29 mouse cellular contexts compared by ENCODE assay signal in genomic region chr3:98053817-98054216, GRCm38 (mm10). TPM values are rescaled to one million over a fixed set of nuclear protein-coding genes. Genes with fewer than 3 reads are reported as not detected.
A peak's percentile ranks its signal among the peaks of the same experiment; 100 is the strongest.
DNase-seq lines count a peak whose midpoint lies in the region; ATAC-seq and TF ChIP-seq lines count a peak whose summit lies in the region.
"Had no signal": no experiment of that assay in that cellular context is flagged by ENCODE, and none has a peak within 500 bp of the region (broad histone marks: within the 10 kb centered on the region; RNA-seq: fewer than 3 reads in every experiment).

No protein-coding gene starts in this region.

- ATAC-seq in embryonic facial prominence, embryonic 13.5 days (ENCODE audit: insufficient number of reproducible peaks, insufficient read depth, low FRiP score, low TSS enrichment, low read depth): no peak
- ATAC-seq in heart, postnatal 0 days (ENCODE audit: insufficient read depth, low read depth): no peak
- no peak for ATAC-seq in heart, embryonic 12.5 days (ENCODE audit: insufficient number of reproducible peaks, low FRiP score)
- ATAC-seq: hindbrain, postnatal 0 days; intestine, embryonic 15.5 days; liver, embryonic 12.5 days; liver, postnatal 0 days had no signal

- H3K9ac ChIP-seq in embryonic facial prominence, embryonic 13.5 days: no peak overlapping the region
- H3K9ac ChIP-seq in heart, postnatal 0 days (replicated peaks; ENCODE audit: low read depth, low read length): no peak overlapping the region
- H3K9ac ChIP-seq in heart, embryonic 12.5 days: no peak overlapping the region
- H3K9ac ChIP-seq: hindbrain, embryonic 12.5 days; intestine, embryonic 15.5 days; limb, embryonic 13.5 days; liver, embryonic 12.5 days; liver, postnatal 0 days; neural tube, embryonic 12.5 days had no signal

- TF ChIP-seq EP300 in heart, postnatal 0 days (IDR thresholded peaks at IDR 0.05; ENCODE audit: low read depth): no peak

- H3K4me1 ChIP-seq in embryonic facial prominence, embryonic 13.5 days: peaks cover 88% of the 10 kb centered on the region
- H3K4me1 ChIP-seq in embryonic facial prominence, embryonic 10.5 days: peaks cover 95% of the 10 kb centered on the region
- peaks cover 25% of the 10 kb centered on the region for H3K4me1 ChIP-seq in heart, postnatal 0 days (ENCODE audit: control insufficient read depth, insufficient read depth)
- peaks cover 41% of the 10 kb centered on the region for H3K4me1 ChIP-seq in heart, embryonic 12.5 days (replicated peaks)

- H3K4me3 ChIP-seq in embryonic facial prominence, embryonic 13.5 days: no peak overlapping the region
- no peak overlapping the region for H3K4me3 ChIP-seq in embryonic facial prominence, embryonic 10.5 days
- no peak overlapping the region for H3K4me3 ChIP-seq in heart, postnatal 0 days (ENCODE audit: low read depth, low read length)
- H3K4me3 ChIP-seq in heart, embryonic 12.5 days: no peak overlapping the region
- no peak overlapping the region for H3K4me3 ChIP-seq in layer of hippocampus, adult 2 months
- H3K4me3 ChIP-seq: heart, adult 2 months; hindbrain, embryonic 12.5 days; intestine, embryonic 15.5 days; left cerebral cortex, adult 2 months; limb, embryonic 13.5 days; liver, embryonic 12.5 days; myocyte; neural tube, embryonic 12.5 days had no signal

- no peaks in the 10 kb centered on the region for H3K9me3 ChIP-seq in embryonic facial prominence, embryonic 13.5 days
- H3K9me3 ChIP-seq in embryonic facial prominence, embryonic 10.5 days: no peaks in the 10 kb centered on the region
- no peaks in the 10 kb centered on the region for H3K9me3 ChIP-seq in heart, postnatal 0 days (replicated peaks; ENCODE audit: control insufficient read depth, low read length)
- no peaks in the 10 kb centered on the region for H3K9me3 ChIP-seq in heart, embryonic 12.5 days (replicated peaks)
- H3K9me3 ChIP-seq: hindbrain, embryonic 12.5 days; intestine, embryonic 15.5 days; limb, embryonic 13.5 days; liver, embryonic 12.5 days; neural tube, embryonic 12.5 days had no signal

- H3K36me3 ChIP-seq in embryonic facial prominence, embryonic 13.5 days: peaks cover 6% of the 10 kb centered on the region
- H3K36me3 ChIP-seq in embryonic facial prominence, embryonic 10.5 days (replicated peaks): peaks cover 14% of the 10 kb centered on the region; the same call in 1 of the 2 replicates
- no peaks in the 10 kb centered on the region for H3K36me3 ChIP-seq in heart, postnatal 0 days (replicated peaks; ENCODE audit: control insufficient read depth, insufficient read depth, low read length)
- H3K36me3 ChIP-seq in heart, embryonic 12.5 days: no peaks in the 10 kb centered on the region
- H3K36me3 ChIP-seq: hindbrain, embryonic 12.5 days; intestine, embryonic 15.5 days; neural tube, embryonic 12.5 days had no signal

- no peaks in the 10 kb centered on the region for H3K27me3 ChIP-seq in embryonic facial prominence, embryonic 13.5 days
- H3K27me3 ChIP-seq in embryonic facial prominence, embryonic 10.5 days (replicated peaks; ENCODE audit: low read depth, poor library complexity, severe bottlenecking): no peaks in the 10 kb centered on the region
- no peaks in the 10 kb centered on the region for H3K27me3 ChIP-seq in heart, postnatal 0 days (ENCODE audit: control insufficient read depth, insufficient read depth, low read length)
- no peaks in the 10 kb centered on the region for H3K27me3 ChIP-seq in heart, embryonic 12.5 days (replicated peaks)
- H3K27me3 ChIP-seq: hindbrain, embryonic 12.5 days; intestine, embryonic 15.5 days; limb, embryonic 13.5 days; liver, embryonic 12.5 days; neural tube, embryonic 12.5 days had no signal

- peak overlapping the region; percentile 28; the same call in 1 of the 2 replicates for H3K27ac ChIP-seq in embryonic facial prominence, embryonic 13.5 days
- H3K27ac ChIP-seq in embryonic facial prominence, embryonic 10.5 days (replicated peaks): no peak overlapping the region
- H3K27ac ChIP-seq in heart, postnatal 0 days (ENCODE audit: low read depth): peak overlapping the region; percentile 15; the same call in 1 of the 2 replicates
- H3K27ac ChIP-seq in heart, embryonic 12.5 days (ENCODE audit: poor library complexity, severe bottlenecking): no peak overlapping the region
- H3K27ac ChIP-seq in layer of hippocampus, adult 2 months: peak overlapping the region; percentile 20
- H3K27ac ChIP-seq: heart, adult 2 months; hindbrain, postnatal 0 days; left cerebral cortex, adult 2 months; neural tube, embryonic 12.5 days had no signal

- no peak for DNase-seq in embryonic facial prominence, embryonic 10.5 days (ENCODE audit: low spot score)
- DNase-seq in heart, postnatal 0 days (ENCODE audit: low spot score): no peak
- no peak for DNase-seq in layer of hippocampus, adult 2 months (ENCODE audit: low spot score in 2 of 2)
- no peak for DNase-seq in layer of hippocampus, adult 18-20 months (ENCODE audit: low spot score in 2 of 2)
- peak; percentile 46 for DNase-seq in gonadal fat pad, adult 2 months (ENCODE audit: low read depth)
- DNase-seq in cerebellum, postnatal 36 days: no peak
- DNase-seq: adrenal gland, postnatal 36 days; cerebellum, adult 18-20 months; cerebellum, postnatal 10 days; gastrocnemius, postnatal 25 days; heart, adult 2 months; heart, postnatal 36 days; liver, postnatal 0 days; lung, postnatal 36 days; right cerebral cortex, adult 18-20 months; spleen, adult 18-20 months; thymus, adult 2 months; thymus, postnatal 36 days had no signal

- TF ChIP-seq CTCF in heart, postnatal 0 days (IDR thresholded peaks at IDR 0.05; ENCODE audit: low read depth): no peak
- no peak for TF ChIP-seq CTCF in layer of hippocampus, adult 2 months (conservative IDR thresholded peaks at IDR 0.05)

- WGBS in embryonic facial prominence, embryonic 13.5 days: 41% methylated on average over 1 of the region's 1 CpGs
- 70% methylated on average over 1 of the region's 1 CpGs for WGBS in embryonic facial prominence, embryonic 10.5 days
- WGBS in heart, postnatal 0 days: 58% methylated on average over 1 of the region's 1 CpGs
- WGBS in heart, embryonic 12.5 days: 46% methylated on average over 1 of the region's 1 CpGs

- no peak overlapping the region for H3K4me2 ChIP-seq in embryonic facial prominence, embryonic 13.5 days
- H3K4me2 ChIP-seq in heart, postnatal 0 days (ENCODE audit: low read depth, low read length): no peak overlapping the region
- no peak overlapping the region for H3K4me2 ChIP-seq in heart, embryonic 12.5 days
- H3K4me2 ChIP-seq: hindbrain, embryonic 12.5 days; intestine, embryonic 15.5 days; limb, embryonic 13.5 days; midbrain, embryonic 11.5 days; neural tube, embryonic 12.5 days had no signal

RNA-seq across cellular contexts. Expression of gene Notch2, which starts 40.5 kb away (rescaled TPM):
- polyA plus RNA-seq in embryonic facial prominence, embryonic 13.5 days (2015; fragmentation: Nextera tagmentation; extraction: Ambion mirVana): 35.4 and 37.8 TPM in 2 replicates
- polyA plus RNA-seq in embryonic facial prominence, embryonic 10.5 days (2016; fragmentation: Nextera tagmentation; extraction: Ambion mirVana): 22.0 and 23.2 TPM in 2 replicates
- total RNA-seq in heart, postnatal 0 days (2014; rRNA removed; ENCODE audit: low replicate concordance): 40.2 and 53.7 TPM in 2 replicates
- polyA plus RNA-seq in heart, postnatal 0 days (2015; fragmentation: Nextera tagmentation; extraction: Ambion mirVana): 5.5 and 6.0 TPM in 2 replicates
- polyA plus RNA-seq in heart, embryonic 12.5 days (2016; fragmentation: Nextera tagmentation; extraction: Ambion mirVana): 16.7 and 17.7 TPM in 2 replicates
- total RNA-seq in layer of hippocampus, adult 2 months (2021): 10 to 100 TPM; 22.2 to 25.5 TPM
- total RNA-seq in layer of hippocampus, adult 18-20 months (2021): 10 to 100 TPM; 21.4 to 22.8 TPM
- 26.6 and 33.7 TPM in 2 replicates for polyA plus RNA-seq in gonadal fat pad, adult 2 months (2012; rRNA removed)

Comparison
In these comparisons a context has a peak if more than half of its experiments do, and no peak if none do; other contexts are left out.
1. H3K27ac ChIP-seq: peak in embryonic facial prominence, embryonic 13.5 days (single experiment), heart, postnatal 0 days (single experiment) and layer of hippocampus, adult 2 months (single experiment); none in embryonic facial prominence, embryonic 10.5 days (single experiment) and heart, embryonic 12.5 days (single experiment).